Mouse (Mus musculus) lung, embryonic 16.5 days (tissue): ENCODE measurements at regions not wholly inside any gene's neighbourhood (a gene's known extent, or its start where the extent isn't known, plus 50 kb on each side); places are given as distances from the start of the nearest gene placed in this dataset.
"Not testable (repeated sequence)": the region's sequence is repeated elsewhere in the genome, so short reads cannot be mapped to it uniquely, and the experiment has no call there.

Source experiments
- ATAC-seq: fragments of 200-750 bp; cut with Nextera tagmentation; 2 replicates; pipeline ENCODE4 v1.8.0; 2017; ENCODE audit warnings: low read depth, mild to moderate bottlenecking, moderate library complexity
- H3K27ac ChIP-seq: fragments of 300-500 bp; sonication (generic); 2 replicates; pipeline ENCODE4 v1.5.1; 2014; ENCODE audit warnings: mild to moderate bottlenecking, control low read depth, low read length
- H3K27me3 ChIP-seq: fragments of 300-500 bp; sonication (generic); 2 replicates; pipeline ENCODE4 v1.6.1; 2014; ENCODE audit warnings: low read depth, low read length, mixed read lengths; ENCODE audit not compliant: control insufficient read depth, insufficient read depth
- H3K36me3 ChIP-seq: fragments of 300-500 bp; sonication (generic); 2 replicates; pipeline ENCODE4 v1.6.1; 2014; ENCODE audit warnings: low read length; ENCODE audit not compliant: control insufficient read depth, insufficient read depth
- H3K4me1 ChIP-seq: fragments of 300-500 bp; sonication (generic); replicated peaks from 2 replicates; pipeline ENCODE4 v1.6.1; 2014; ENCODE audit warnings: low read length, mixed read lengths; ENCODE audit not compliant: control insufficient read depth, insufficient read depth
- H3K4me2 ChIP-seq: fragments of 300-500 bp; sonication (generic); 2 replicates; pipeline ENCODE4 v1.6.1; 2014; ENCODE audit warnings: low read depth, low read length, control low read depth
- H3K4me3 ChIP-seq: fragments of 300-500 bp; sonication (generic); 2 replicates; pipeline ENCODE4 v1.5.1; 2014; ENCODE audit warnings: mild to moderate bottlenecking, low read length, control low read depth
- H3K9ac ChIP-seq: fragments of 300-500 bp; sonication (generic); 2 replicates; pipeline ENCODE4 v1.6.1; 2014; ENCODE audit warnings: low read length, control low read depth
- H3K9me3 ChIP-seq: fragments of 300-500 bp; sonication (generic); 2 replicates; pipeline ENCODE4 v1.6.1; 2016; ENCODE audit warnings: low read length; ENCODE audit not compliant: control insufficient read depth
- WGBS: fragments of 180-500 bp; shearing (Covaris S2); extraction: QIAGEN DNeasy Blood & Tissue Kit; methylation state at CpG from one replicate; pipeline ENCODE4 v1.1.7; 2014; 5-methylcytosine and 5-hydroxymethylcytosine counted together

- H3K4me1 ChIP-seq = peaks cover 28% of the 10 kb centered on the region
- no peak overlapping the region for H3K4me3 ChIP-seq
- H3K27me3 ChIP-seq = no peaks in the 10 kb centered on the region
- 48% methylated on average over 12 of the region's 12 CpGs for WGBS
- no peaks in the 10 kb centered on the region for H3K36me3 ChIP-seq
- H3K9me3 ChIP-seq = no peaks in the 10 kb centered on the region
- H3K27ac ChIP-seq = no peak overlapping the region
- ATAC-seq = no peak
- no peak overlapping the region for H3K4me2 ChIP-seq
- H3K9ac ChIP-seq = no peak overlapping the region
These were observed 99.7 kb upstream of the Slc38a2 start for GRCm38 (mm10) chr15:96799228-96799627.

- H3K4me3 ChIP-seq = no peak overlapping the region
- 21% methylated on average over 4 of the region's 4 CpGs for WGBS
- ATAC-seq = peak; percentile 76
- no peak overlapping the region for H3K9ac ChIP-seq
- no peaks in the 10 kb centered on the region for H3K27me3 ChIP-seq
- no peaks in the 10 kb centered on the region for H3K36me3 ChIP-seq
- H3K4me2 ChIP-seq = no peak overlapping the region
- H3K4me1 ChIP-seq = peaks cover 28% of the 10 kb centered on the region
- peak overlapping the region; percentile 82 for H3K27ac ChIP-seq
- H3K9me3 ChIP-seq = no peaks in the 10 kb centered on the region
These were observed 98.2 kb upstream of the Slc38a2 start for GRCm38 (mm10) chr15:96797615-96798270.

GRCm38 (mm10) chr15:96794177-96794719 lies 94.7 kb upstream of the Slc38a2 start:
- no peaks in the 10 kb centered on the region for H3K27me3 ChIP-seq
- no peak overlapping the region for H3K27ac ChIP-seq
- no peak overlapping the region for H3K4me2 ChIP-seq
- H3K36me3 ChIP-seq = no peaks in the 10 kb centered on the region
- no peak overlapping the region for H3K9ac ChIP-seq
- no peaks in the 10 kb centered on the region for H3K9me3 ChIP-seq
- H3K4me1 ChIP-seq = peaks cover 18% of the 10 kb centered on the region
- no peak for ATAC-seq
- WGBS = 85% methylated on average over 6 of the region's 6 CpGs
- H3K4me3 ChIP-seq = no peak overlapping the region

- Histone ChIP-seq H3K27ac (no peak overlapping the region), H3K36me3 (no peaks in the 10 kb centered on the region), H3K27me3 (no peaks in the 10 kb centered on the region), H3K9ac (no peak overlapping the region), H3K4me1 (peaks cover 17% of the 10 kb centered on the region), H3K9me3 (no peaks in the 10 kb centered on the region), H3K4me3 (no peak overlapping the region), H3K4me2 (no peak overlapping the region)
- ATAC-seq = no peak
- WGBS = 91% methylated on average over 15 of the region's 15 CpGs
These were observed 93.7 kb upstream of the Slc38a2 start for GRCm38 (mm10) chr15:96793251-96793650.

GRCm38 (mm10) chr15:96791306-96791705 lies 91.8 kb upstream of the Slc38a2 start:
- H3K27ac ChIP-seq = no peak overlapping the region
- 70% methylated on average over 6 of the region's 6 CpGs for WGBS
- ATAC-seq = no peak

GRCm38 (mm10) chr15:96787921-96788320 lies 88.4 kb upstream of the Slc38a2 start:
- not testable (repeated sequence) for H3K4me1 ChIP-seq, H3K4me2 ChIP-seq, H3K36me3 ChIP-seq, H3K27ac ChIP-seq, H3K4me3 ChIP-seq, ATAC-seq, H3K9me3 ChIP-seq, H3K9ac ChIP-seq, H3K27me3 ChIP-seq
- 90% methylated on average over 2 of the region's 2 CpGs for WGBS

More at GRCm38 (mm10) chr15:96791306-96791705, 91.8 kb upstream of the Slc38a2 start:
- H3K4me2 ChIP-seq = no peak overlapping the region
- H3K9me3 ChIP-seq = no peaks in the 10 kb centered on the region
- no peaks in the 10 kb centered on the region for H3K27me3 ChIP-seq
- H3K4me3 ChIP-seq = no peak overlapping the region
- H3K36me3 ChIP-seq = no peaks in the 10 kb centered on the region
- 0 out of 2 replicates have a peak, but pooled peaks cover 4% of the 10 kb centered on the region for H3K4me1 ChIP-seq
- H3K9ac ChIP-seq = no peak overlapping the region

GRCm38 (mm10) chr15:96784578-96784977 lies 85.0 kb upstream of the Slc38a2 start:
- Histone ChIP-seq H3K9ac (no peak overlapping the region), H3K27me3 (no peaks in the 10 kb centered on the region), H3K9me3 (no peaks in the 10 kb centered on the region), H3K4me3 (no peak overlapping the region), H3K4me2 (no peak overlapping the region), H3K4me1 (peaks cover 3% of the 10 kb centered on the region; the same call in 1 of the 2 replicates), H3K36me3 (no peaks in the 10 kb centered on the region), H3K27ac (no peak overlapping the region)
- no peak for ATAC-seq
- 82% methylated on average over 7 of the region's 7 CpGs for WGBS

GRCm38 (mm10) chr15:96781560-96781959 lies 82.0 kb upstream of the Slc38a2 start:
- WGBS = 81% methylated on average over 5 of the region's 5 CpGs
- Histone ChIP-seq H3K27ac (no peak overlapping the region), H3K9me3 (no peaks in the 10 kb centered on the region), H3K4me2 (no peak overlapping the region), H3K27me3 (no peaks in the 10 kb centered on the region), H3K4me3 (no peak overlapping the region), H3K9ac (no peak overlapping the region), H3K36me3 (no peaks in the 10 kb centered on the region), H3K4me1 (peaks cover 10% of the 10 kb centered on the region)
- no peak for ATAC-seq

GRCm38 (mm10) chr15:96780606-96781005 lies 81.1 kb upstream of the Slc38a2 start:
- Histone ChIP-seq H3K4me3 (no peak overlapping the region), H3K27me3 (no peaks in the 10 kb centered on the region), H3K9me3 (no peaks in the 10 kb centered on the region), H3K27ac (no peak overlapping the region), H3K36me3 (no peaks in the 10 kb centered on the region), H3K4me1 (peaks cover 10% of the 10 kb centered on the region), H3K9ac (no peak overlapping the region), H3K4me2 (no peak overlapping the region)
- no peak for ATAC-seq
- 81% methylated on average over 5 of the region's 5 CpGs for WGBS
